Mouse (Mus musculus) liver, embryonic 14.5 days (tissue): Measurements from ENCODE around the gene Nkain1.

ENCODE experiments used
- CTCF ChIP-seq: IDR thresholded peaks from 2 replicates; pipeline ENCODE4 v1.5.1; 2016; ENCODE audit warnings: antibody characterized with exemption, low read depth, control low read depth
- EP300 ChIP-seq: IDR thresholded peaks from 2 replicates; pipeline ENCODE4 v1.6.1; 2016; ENCODE audit warnings: antibody characterized with exemption, low read depth

DNA sequence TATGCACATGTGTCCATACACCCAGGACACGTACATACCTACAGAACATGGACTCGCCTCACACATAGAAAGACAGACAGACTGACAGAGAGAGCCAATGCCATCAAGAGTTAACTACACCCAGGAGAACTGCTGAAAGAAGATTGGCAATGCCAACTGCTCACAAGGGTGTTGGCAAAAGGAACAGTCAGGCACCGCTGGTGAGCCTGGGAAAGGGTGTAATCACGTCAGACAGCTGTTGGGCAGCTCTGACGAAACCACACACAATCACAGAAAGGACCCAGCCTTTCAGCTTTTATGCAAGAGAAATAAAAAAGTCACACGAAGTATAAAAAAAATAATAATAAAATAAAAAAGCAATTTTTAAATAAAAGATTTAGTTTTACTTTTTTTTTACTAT is 57.5 kb downstream of the Nkain1 start:
- TF ChIP-seq CTCF (no peak), EP300 (no peak)
